Mouse (Mus musculus): Measurements from ENCODE around the gene Smc6. TPM values are rescaled to one million over a fixed set of nuclear protein-coding genes. Genes with fewer than 3 reads are reported as not detected.

The Smc6 gene
- total RNA-seq (2022) = 10 to 100 TPM; 27.4 to 35.8 (median 33.7) TPM

DNA sequence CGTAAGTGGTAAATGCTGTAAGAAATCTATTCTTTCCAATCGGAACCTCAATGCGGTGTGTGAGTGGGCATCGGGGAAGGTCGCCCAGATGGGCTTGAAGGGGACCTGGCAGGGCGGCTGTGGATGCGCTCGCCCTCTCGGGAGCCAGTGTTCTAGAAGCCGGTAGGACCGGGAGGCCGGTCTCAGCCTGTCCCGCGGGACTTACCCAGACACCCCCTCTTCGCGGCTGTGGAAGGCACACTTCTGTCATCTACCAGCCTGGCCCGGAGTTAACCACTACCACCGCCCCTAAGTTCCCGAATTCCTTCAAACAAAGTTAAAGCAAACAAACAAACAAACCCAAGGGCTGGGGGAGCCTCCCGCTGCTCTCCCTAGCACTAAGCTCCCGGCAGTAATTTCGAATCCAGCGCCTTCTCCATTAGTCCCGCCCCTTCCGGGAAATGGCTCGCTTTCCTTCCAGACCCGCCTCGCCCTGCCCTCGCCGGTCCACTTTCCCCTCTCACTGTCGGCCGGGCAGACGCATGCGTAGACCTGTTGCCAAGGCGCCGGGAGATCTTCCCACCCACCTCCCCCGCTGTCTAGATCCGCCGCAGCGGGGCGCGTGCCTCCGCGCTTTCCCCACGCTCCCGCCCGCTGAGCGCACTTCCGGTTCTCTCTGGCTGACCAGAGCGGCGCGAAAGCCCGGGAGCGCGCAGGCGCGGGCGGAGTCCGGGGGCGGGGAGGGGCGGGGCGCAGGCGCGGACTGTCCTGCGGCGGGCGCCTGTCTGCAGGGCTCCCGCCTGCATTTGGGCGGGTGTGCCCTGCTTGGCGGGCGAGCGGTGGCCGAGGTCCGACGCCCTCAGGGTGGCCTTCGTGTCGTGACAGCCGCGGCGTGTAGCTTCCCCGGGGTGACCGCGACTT lies at the start of gene Smc6, which contains the start of gene Gen1:
Smc6 (plus strand) TSS at position 505 of the 900 bp plus-strand sequence.
Gen1 (minus strand) TSS at position 420 of the 900 bp plus-strand sequence.
- DNase-seq (ENCODE audit: low spot score in 2 of 2) = peak; percentile 89 to 90

DNA sequence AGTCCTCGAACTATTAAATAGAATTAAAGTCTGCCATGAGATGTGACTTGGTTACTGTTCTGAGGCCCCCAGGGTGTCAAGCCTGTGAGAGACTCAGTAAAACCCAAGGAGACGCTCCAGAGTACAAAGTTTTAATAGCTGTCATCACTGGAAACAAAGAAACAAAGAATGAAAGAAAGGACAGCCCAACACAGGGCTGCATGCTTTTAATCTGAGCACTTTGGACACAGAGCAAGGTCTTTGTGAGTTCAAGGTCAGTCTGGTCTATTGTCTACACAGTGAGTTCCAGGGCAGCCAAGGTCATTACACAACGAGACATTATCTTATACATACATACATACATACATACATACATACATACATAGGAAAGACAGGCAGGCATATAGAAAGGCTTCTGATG lies 49.2 kb upstream of the Smc6 start:
- DNase-seq (ENCODE audit: low spot score in 2 of 2) = no peak

DNA sequence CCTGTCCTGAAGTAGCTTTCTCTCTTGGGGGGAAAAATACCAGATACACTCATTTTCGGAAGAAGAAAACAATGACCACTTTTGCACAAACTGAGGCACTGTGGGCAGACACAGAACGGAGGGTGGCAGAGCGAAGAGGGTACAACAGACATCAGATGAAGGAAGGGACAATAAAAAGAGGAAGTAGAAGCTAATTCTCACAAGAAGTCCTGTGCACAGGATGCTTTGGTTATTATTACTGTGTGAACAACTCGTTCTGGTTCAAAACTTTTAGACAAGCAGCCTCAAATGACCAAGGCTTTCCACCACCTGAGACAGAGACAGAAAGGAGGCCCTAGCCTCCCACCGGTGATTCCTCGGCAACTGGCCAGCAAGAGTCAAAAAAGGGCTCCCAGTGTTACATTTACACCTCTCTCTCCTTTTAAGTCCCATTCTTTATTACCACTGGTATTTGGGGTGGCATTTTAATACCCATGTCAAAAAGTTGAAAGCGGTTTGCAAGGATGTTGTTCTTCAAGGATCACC lies 47.9 kb upstream of the Smc6 start:
- DNase-seq (ENCODE audit: low spot score in 2 of 2) = no peak

DNA sequence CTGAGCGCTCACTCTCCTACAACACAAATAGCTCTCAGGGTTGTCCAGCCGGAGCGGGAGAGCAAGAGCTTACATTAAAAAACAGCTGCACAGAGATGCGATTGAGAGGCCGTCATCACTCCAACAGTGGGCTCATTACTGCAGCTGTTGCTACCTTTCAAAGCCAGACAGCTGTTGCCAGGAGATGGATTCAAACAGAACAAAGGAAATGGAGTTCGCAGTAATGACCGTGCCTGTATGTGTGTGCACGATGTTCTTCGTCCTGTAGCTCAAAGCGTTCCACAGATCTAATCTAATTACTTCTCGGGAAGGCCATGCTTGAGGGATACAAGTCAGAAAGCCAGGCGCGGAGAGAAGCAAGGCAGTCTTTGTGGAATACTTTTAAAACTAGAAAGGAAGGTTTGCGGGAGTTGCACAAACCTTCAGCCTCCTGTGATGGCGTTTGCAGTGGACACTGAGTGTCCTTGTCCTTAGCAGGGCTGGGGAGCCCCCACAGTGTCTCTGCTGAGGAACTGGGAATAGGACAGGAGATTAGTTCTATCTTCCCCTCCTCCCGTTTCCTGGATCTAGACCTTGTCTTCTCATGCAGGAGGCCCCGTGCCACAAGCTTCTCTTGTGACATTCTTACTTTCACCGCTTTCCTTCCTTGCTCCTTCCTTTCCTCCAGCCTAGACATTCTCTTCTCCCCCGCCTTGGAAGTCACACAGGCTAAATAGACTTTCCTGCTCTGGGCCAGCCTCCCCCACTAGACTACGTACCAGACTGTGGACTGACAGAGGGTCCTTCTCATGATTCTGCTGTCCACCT lies 44.0 kb upstream of the Smc6 start:
- DNase-seq (ENCODE audit: low spot score in 2 of 2) = no peak

- no peak for DNase-seq (ENCODE audit: low spot score in 2 of 2)
These were observed 43.1 kb upstream of the Smc6 start for GRCm38 (mm10) chr12:11222566-11222965.

DNA sequence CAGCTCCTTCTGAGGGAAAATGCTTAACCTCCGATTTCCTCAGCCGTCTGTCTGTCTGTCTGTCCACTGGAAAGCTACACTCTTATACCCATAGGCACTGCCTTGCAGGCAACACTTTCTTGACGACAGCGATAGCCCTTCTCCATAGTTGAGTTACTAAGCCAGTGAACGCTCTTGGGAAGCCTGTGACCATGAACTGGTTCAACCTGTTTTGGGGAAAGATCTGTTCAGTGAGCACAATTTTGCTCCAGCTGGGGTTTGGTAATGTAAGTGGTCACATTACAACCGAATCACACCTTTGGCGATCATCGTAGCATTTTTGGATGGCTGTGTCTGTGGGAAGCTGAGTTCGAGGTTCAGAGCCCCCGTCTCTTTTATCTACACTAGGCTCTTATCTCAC lies 42.6 kb upstream of the Smc6 start:
- no peak for DNase-seq (ENCODE audit: low spot score in 2 of 2)

DNA sequence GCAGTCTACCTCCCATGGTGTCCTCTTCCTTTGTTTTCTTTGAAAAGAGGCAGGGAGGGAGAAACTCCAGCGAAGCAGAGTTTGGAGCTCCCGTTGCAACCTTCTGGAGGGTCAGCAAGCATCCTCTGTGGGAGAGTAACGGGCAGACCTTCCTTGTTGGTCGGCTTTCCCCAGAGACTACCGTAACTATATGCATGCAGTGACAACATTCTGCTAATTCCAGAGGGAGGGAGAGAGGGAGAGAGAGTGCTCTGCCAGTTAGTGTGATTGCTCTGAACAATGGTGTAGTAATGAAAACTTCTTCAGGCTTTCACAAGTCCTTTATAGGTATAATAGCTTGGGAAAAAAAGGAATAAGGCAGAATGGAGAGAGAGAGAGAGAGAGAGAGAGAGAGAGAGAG lies 41.0 kb upstream of the Smc6 start:
- no peak for DNase-seq (ENCODE audit: low spot score in 2 of 2)

DNA sequence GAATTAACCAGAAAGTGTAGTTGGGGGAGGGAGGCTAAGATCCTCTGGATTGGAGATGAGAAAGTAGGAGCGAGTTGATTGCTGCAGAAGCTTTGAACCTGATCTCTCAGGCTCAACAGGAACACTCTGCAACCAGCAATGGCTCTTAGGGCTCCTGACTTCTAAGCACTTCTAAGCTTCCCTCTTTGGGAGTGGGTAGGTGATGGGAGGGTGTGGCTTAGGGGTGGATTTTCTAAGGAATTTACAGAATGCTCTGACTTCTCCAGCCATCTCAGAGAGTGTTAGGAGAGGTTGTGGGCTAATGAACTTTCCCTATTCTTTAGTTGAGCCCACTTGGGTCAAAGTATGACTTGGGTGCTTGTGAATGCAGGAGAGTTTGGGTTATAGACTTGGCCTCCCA lies 39.6 kb upstream of the Smc6 start:
- no peak for DNase-seq (ENCODE audit: low spot score in 2 of 2)

GRCm38 (mm10) chr12:11226529-11227268 lies 39.0 kb upstream of the Smc6 start:
- no peak for DNase-seq (ENCODE audit: low spot score in 2 of 2)

- no peak for DNase-seq (ENCODE audit: low spot score in 2 of 2)
These were observed 35.4 kb upstream of the Smc6 start for GRCm38 (mm10) chr12:11230267-11230666.

- DNase-seq (ENCODE audit: low spot score in 2 of 2) = no peak
These were observed 29.7 kb upstream of the Smc6 start for GRCm38 (mm10) chr12:11235996-11236395.

DNA sequence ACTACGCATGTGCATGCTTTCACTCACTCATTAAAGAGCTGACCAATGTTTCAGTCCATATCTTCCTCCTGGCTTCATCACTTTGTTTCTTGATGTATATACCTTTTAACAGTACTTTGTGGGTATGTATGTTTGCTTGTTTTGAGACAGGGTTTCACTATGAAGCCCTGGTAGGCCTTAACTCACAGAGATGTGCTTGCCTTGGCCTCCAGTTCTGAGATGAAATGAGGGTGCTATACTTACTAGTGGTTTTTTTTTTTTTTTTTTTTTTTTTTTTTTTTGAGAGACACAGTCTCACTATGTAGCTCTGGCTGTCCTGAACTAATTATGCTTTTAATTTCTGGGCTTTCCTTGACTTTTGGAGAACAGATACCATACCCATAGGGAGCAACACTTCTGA lies 18.2 kb upstream of the Smc6 start:
- DNase-seq (ENCODE audit: low spot score in 2 of 2) = no peak

GRCm38 (mm10) chr12:11250322-11250721 lies 15.4 kb upstream of the Smc6 start:
- DNase-seq (ENCODE audit: low spot score in 2 of 2) = no peak

GRCm38 (mm10) chr12:11264895-11265294 lies 791 bp upstream of the Smc6 start:
- no peak for DNase-seq (ENCODE audit: low spot score in 2 of 2)

DNA sequence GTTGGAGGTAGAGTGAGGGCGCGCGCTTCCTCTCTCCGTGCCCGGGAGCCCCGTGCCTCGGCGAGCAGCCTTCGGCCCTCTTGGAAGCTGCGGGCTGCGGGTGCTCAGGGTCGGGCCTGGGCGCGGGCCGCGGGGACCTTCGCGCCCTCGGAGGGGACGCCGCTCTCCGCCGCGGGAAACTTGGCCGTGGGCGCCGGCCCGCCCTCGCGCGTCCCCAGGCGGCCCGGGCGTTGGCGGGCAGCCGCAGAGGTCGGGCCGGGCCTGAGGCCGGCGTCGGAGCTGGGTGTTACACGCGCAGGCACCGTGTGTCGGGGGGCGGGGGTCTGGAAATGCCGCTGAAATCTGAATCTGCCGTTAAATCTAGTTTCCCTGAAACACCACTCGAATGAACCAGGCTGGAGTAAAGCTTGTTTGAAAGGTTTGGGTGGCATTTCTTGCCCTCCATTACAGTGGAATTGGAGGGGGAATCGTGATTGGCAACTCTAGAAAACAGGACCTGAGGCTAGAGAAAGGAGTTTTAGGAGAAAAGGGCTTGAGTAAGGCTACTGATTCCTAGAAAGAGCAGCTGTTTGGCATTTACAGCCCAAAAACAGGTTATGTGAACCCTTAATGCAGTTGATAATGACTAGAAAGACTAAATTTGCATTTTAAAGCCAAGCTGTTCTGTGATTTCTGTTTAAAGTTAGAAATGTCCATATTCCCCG lies 748 bp downstream of the Smc6 start:
- peak in 1 of 2 experiments; percentile 10 for DNase-seq (ENCODE audit: low spot score in 2 of 2)

DNA sequence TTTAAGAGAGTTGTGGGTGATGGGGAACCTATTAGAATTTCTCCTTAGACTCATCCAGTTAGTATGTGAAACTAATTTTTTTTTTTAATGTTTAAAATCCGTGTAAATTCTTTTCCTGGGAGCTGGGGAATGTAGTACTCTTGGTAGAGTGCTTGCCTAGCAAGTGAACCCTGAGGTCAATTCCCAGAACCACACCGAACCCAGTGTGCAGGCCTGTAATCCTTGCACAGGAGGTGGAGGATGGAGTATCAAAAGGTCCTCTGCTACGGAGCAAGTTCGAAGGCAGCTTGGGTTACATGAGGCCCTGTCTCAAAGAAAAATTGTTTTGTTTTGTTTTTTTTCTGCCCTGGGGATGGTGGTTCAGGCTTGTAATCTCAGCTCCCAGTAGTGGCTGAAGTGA lies 1.3 kb downstream of the Smc6 start:
- DNase-seq (ENCODE audit: low spot score in 2 of 2) = no peak

DNA sequence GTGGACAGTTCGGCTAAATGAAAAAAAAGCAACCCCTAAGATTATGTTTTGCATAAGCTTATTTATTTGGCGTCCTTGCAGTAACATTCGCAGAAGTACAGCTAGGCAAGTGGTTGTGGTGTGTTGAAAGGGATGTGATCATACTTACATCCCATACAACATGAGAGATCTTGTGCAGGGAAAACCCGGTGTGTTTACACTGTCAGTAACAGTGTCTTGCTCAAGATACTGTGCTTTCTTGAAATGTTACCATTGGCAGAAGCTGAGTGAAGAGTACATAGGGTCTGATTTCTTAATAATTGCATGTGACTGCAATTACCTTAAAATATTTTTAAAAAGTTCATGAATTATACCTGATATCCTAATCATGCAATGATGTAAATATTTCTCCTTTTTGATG lies 6.9 kb downstream of the Smc6 start:
- DNase-seq (ENCODE audit: low spot score in 2 of 2) = no peak

GRCm38 (mm10) chr12:11273185-11273584 lies 7.5 kb downstream of the Smc6 start:
- DNase-seq (ENCODE audit: low spot score in 2 of 2) = no peak

DNA sequence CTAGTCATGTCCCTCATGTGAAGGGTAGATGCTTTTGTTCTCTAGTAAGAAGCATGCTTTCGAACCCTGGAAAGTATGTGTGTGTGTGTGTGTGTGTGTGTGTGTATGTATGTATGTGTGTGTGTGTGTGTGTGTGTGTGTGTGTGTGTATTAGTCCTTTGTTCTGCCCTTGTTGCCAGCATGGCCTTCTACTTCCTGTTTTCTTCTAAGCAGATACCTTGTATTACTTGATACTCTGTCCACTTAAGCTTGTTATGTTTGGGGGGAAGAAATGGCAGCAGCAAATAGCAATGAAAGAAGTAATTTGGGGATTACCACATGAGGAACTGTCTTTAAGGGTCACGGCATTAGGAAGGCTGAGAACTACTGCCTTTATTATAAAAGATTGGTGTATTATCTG lies 10.9 kb downstream of the Smc6 start:
- no peak for DNase-seq (ENCODE audit: low spot score in 2 of 2)

DNA sequence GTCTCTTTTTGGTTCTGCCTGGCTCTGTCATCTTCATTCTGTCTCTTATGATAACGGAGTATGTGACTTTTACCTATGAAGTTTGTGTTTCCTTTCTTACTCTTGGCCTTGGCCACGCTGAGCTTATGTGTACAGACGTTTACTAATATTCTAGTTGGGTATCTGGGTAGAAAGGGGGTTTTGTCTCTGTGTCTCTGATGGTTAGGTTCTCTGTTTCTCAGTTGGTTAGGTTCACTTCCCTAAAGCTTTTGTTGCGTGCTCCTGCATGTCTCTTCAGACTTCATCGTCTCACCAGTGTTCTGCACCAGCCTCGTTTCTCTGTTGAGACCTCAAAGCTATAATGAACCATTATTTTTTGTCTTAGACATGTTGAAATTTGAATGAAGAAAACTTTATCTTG lies 11.5 kb downstream of the Smc6 start:
- no peak for DNase-seq (ENCODE audit: low spot score in 2 of 2)

DNA sequence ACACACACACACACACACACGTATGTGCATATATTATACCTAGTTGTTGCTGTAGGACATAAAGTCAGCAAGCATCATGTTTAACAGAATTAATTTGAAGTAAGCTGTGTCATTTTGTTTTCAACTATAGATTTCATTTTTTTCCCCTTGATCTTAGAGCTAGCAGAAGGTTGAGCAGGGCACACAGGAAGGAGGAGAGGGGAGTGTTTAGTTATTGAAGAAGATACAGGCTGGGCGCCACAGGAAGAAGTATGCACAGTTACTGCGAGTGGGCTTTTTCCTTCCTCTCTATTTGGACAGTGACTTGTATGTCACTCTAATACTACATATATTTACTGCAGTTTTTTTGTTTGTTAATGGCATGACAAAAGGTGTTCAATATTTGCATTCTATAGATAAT lies 14.2 kb downstream of the Smc6 start:
- DNase-seq (ENCODE audit: low spot score in 2 of 2) = no peak

All from layer of hippocampus, adult 8-10 months (tissue).